Mouse (Mus musculus) thymus, postnatal 25 days (tissue): ENCODE results near the gene Srsf10.

Experiments used
- DNase-seq: peaks from one replicate; pipeline ENCODE4 v3.0.0; 2022

Srsf10 gene

DNA sequence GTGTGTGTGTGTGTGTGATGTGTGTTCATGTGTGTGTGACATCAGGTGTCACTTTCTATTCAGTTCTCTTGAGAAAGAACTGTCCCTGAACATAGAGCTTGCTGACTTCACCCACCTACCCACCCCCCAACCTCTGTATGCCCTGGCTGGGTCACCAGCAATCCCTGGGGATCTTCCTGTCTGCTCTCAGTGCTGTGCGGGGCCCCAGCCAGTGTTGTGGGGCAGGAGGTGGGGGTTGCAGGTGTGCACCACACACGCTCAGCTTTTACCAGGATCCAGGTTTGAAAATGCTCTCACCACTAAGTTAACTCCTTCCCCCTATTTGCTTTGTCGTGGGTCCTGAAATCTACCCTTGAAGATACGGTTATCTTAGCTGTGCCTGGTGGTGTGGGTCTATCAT, 30.6 kb downstream of the Srsf10 start:
- no peak for DNase-seq

DNA sequence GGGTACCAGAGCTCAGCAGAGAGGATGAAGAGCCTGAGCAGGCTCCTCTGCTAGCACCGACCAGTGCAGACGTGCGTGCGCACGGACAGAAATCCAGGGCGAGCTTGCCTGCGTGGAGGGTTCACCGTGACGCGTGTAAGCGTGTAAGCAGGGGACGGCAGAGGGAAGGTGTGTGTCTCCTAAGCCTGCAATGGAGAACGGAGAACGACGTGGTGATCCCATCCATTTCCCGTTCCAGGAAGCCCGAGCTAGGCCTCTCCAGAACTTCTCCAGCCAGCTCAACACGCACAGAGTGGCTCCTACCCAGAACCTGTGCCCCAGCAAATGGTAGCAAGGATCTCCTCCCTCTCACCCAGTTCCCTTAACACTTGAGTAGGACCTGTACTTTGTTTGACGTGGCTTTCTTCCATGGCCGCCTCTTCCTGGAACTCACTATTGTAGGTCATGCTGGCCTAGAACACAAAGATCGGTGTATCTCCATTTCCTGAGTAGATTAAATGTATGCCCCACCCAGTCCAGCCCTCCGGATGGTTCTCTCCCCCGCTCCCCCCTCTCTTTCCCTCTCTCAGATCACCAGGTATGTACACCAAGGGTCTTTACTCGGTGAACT, 33.0 kb downstream of the Srsf10 start:
- DNase-seq, result no peak

DNA sequence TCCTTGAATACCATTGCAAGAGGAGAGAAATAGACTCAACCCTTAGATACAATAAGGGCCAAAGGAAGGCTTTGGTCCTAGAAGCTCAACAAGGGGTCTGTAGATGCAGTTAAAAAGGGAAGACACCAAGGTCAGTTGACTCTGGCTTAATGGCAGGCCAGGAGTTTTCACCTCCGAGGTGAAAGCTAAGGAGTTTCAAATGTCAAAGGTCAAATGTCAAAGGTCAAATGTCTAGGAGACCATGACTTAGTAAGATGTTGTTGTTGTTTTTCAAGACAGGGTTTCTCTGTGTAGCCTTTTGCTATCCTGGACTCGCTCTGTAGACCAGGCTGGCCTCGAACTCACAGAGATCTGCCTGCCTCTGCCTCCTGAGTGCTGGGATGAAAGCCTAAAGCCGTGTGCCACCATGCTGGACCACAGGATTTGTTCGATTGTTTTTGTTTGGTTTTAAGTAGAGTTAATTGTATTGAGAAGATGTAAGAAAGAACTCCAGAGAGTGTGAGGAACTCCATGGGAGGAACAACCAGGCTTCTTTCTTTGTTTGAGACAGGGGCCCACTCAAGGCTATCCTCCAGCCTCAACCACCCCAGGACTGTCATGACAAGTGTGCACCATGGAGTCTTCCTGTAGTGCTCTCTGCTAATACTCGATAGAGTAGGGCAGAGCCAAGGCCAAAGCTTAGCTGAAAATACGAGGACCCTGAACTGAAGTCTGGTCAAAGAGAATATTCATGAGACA, 33.8 kb downstream of the Srsf10 start:
- no peak for DNase-seq

DNA sequence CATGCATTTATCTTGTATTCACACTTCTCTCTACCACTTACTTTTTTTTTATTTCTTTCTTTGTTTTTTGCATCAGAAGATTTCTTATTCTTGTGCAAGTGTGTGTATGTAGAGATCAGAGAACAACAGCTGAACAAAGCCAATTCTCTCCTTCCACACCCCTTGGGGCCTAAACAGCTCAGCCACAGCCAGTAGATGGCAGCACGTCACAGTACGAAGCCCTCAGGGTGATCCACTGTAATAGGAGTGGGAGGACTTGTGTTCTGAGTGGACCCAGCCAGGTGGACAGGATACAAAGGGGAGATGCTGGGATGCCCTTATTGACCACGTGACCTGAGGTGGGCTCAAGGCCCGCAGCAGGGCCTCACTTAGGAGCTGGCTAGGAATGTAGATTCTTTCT, 34.3 kb downstream of the Srsf10 start:
- DNase-seq, result peak; percentile 87

GRCm38 (mm10) chr4:135891539-135891938, 36.0 kb downstream of the Srsf10 start:
- no peak for DNase-seq

DNA sequence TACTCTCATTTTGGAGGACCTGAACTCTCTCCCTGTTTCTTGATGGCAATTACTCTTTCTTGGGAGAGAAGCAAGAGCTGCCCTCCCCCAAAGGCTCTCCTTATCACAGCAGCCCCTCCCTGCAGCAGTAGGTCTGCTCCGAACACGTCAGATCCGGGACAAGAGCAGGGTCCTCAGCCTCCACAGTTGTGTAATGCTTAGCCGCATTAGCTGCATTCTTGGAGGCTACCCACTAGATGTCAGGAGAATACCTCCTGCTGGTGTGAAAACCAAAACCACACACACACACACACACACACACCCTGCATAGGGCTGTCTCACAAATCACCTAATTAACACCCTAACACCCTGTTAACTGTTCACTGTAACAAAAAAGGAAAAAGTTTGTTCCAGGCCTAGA, 37.3 kb downstream of the Srsf10 start:
- DNase-seq, result no peak

DNA sequence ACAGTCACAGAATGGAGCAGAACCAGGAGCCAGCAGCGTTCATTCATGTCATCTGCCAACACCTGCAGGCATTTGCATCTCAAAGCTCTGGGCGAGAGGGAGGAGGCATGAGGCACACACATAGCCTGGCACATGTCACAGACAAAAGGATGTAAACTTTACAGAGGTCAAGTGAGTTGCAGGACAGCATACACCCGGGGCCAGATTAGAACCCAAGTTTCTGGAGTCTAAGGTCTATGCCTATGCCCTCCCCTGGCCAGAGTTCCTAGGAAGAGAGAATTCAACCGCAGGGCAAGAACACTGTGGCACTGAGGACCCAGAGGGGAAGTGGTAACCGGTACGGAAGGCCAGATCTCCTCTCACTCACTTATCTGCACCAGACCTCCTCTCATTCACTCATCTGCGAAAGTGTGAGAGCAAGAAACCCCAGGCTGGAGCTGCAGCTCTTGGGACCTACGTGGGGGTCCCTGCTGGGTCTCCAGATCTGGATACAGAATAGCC, 39.6 kb downstream of the Srsf10 start, which contains the start of gene Cnr2:
Gene Cnr2, plus strand, starts transcription at position 324 of the 501 bp plus-strand sequence.
- DNase-seq, result peak; percentile 73

DNA sequence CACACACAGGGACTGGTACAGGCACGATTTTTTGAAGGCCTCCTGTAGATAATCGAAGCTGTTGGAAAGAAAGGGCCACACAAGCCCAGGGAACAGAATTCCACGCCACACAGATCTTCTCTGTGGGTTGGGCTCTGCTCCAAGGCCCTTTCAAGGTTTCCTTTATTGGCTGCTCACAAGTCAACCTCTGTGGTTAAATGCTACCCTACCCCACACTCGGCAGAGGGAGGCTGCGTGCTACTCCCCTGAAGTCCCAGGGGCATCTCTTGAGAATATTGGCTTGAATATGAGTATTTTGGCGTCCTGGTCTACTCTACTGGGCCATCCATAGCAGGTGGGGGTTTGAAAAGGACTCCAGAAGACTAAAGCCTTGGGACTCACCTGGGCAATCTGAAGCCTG, 40.6 kb downstream of the Srsf10 start:
- no peak for DNase-seq

- DNase-seq, result peak; percentile 65
These were observed 43.0 kb downstream of the Srsf10 start for GRCm38 (mm10) chr4:135898380-135899049.

DNA sequence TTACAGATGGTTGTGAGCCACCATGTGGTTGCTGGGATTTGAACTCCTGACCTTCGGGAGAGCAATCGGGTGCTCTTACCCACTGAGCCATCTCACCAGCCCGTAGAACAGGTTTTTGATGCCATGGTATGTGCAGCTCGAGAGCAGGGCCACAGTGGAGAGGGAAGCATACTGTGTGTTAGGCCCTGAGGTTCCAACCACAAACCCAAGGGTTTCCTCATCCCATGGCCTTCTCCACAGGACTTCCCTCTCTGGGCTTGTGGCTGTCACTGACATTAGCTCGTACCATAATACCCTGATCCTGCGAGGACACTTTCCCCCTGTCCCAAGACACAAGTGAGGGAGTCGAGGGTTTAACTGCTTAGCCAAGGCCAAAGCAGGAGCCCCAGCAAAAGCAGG, 43.5 kb downstream of the Srsf10 start:
- DNase-seq, result no peak

DNA sequence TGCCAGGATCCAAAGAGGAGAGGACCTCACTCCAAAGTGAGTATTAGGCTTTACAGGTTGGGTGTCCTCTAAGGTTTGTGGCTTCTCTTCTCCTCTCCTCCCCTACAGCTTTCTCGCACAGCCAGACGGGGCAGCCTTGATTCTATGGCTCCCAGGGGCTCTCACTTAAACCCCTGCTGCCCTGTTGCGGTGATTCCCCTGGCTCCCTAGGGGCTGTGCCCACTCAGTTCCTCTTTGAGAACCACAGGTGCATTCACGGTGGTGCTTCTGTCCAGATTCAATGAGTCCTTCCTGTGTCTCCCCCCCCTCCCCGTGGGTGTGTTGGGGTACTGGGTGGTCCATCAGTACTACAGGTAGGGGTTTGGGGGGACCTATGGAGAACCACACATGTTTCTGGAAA, 44.5 kb downstream of the Srsf10 start:
- no peak for DNase-seq

DNA sequence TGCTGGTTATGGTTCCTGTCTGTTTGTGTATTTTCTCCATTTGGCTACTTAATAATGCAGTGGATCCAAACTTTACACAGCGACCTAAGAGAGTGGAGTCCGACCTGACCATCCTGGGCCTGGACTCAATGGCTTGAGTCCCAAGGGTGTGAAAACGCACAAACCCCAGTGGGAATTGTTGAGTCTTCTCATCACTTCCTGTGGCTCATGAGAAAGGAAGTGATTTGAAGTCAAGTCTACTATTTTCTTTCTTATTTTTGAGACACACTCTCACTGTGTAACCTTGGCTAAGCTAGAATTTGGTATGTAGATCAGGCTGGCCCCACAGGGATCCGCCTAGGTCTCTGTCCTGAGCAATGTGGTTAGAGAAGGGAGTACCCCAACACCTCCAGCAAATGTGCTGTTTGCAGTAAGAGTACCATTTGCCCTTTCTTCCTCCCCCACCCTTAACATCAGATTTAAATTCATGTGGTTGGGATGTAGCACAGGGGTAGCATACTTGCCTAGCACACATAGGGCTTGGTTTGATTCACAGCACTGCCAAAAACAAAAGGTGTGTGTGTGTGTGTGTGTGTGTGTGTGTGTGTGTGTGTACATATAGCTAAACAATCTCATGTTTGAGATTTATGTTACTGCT, 47.2 kb downstream of the Srsf10 start:
- DNase-seq, result no peak

GRCm38 (mm10) chr4:135904810-135905209, 49.3 kb downstream of the Srsf10 start:
- DNase-seq, result no peak

DNA sequence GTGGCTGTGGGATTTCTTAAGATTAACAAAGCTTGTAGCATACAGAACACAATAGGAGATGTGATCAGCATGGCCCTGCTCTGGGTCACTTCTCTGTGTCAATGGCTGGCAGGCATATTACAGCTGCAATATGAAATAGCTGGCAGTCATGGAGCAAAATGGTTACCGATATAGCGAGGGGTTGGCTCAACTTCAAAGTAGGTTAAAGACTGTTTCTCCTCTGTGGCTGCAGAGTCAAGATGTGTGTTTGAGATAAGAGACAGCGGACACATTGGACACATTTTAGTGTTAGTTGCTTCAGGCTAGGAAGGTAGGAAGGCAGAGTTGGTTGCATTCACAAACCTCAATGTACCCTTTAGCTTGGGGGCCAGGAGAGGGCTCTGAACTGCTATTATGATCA, 51.1 kb downstream of the Srsf10 start:
- no peak for DNase-seq

GRCm38 (mm10) chr4:135909326-135910066, 53.9 kb downstream of the Srsf10 start:
- no peak for DNase-seq

- DNase-seq, result no peak
These were observed 56.0 kb downstream of the Srsf10 start for GRCm38 (mm10) chr4:135911531-135911930.

DNA sequence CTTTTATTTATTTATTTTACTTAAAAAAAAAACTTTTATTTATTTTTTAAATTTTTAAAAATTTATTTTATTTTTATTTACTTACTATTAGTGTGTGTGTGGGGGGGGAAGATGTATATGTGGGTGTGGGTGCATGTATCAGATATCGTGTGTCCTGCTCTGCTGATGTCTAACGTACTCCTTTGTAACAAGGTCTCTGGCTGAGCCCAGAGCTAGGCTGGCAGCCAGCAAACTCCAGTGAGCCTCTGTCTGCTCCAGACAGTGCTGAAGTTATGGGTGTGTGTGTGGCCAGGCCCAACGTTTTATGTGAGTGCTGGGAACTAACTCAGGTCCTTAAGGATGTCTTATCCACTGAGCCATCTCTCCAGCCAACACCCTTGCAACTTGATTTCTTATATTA, 56.6 kb downstream of the Srsf10 start:
- no peak for DNase-seq

DNA sequence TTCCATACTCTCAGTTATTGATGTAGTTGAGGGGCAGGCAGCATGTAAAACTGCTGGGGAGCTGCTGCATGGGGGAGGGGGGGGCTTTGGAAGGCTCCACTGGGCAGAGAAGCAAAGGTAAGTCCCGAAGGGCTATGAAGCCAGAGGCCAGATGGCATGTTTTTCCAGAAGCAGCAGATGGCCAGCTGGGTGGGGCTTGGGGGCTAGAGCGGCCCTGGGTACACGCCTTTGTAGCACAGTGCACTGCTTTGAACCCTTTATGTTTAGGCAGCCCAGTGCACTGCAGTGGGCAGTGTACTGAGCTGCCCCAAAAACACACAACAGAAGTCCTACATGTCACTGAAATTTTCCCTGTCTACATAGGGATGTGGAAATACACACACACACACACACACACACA, 57.3 kb downstream of the Srsf10 start:
- no peak for DNase-seq

DNA sequence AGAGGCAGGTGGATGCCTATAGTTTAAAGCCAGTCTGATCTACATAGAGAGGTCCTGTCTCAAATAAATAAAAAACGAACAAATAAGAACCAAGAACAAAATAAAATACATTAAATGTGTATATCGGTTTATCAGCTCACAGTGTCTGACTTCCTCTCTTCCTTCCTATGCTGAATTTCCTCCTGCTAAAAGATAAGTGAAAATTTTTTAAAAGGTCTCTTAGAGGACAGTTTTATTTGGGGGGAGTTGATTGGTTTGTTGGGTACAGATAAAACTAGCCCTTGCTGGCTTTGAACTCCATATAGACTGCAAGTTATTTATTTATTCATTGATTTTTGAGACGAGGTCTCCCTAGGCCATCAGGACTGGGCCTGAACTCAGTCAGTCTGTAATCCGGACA, 57.9 kb downstream of the Srsf10 start:
- no peak for DNase-seq

GRCm38 (mm10) chr4:135918635-135919279, 63.2 kb downstream of the Srsf10 start:
- DNase-seq, result no peak

- no peak for DNase-seq
These were observed 63.7 kb downstream of the Srsf10 start for GRCm38 (mm10) chr4:135919280-135919639.
